Mouse (Mus musculus) liver, postnatal 0 days (tissue): ENCODE data around the gene Acad11.

ENCODE experiments used
- CTCF ChIP-seq: sonication (generic); IDR thresholded peaks from 2 replicates; pipeline ENCODE4 v1.5.1; 2016; ENCODE audit warnings: antibody characterized with exemption, low read depth
- EP300 ChIP-seq: IDR thresholded peaks from 2 replicates; pipeline ENCODE4 v1.6.1; 2016; ENCODE audit warnings: antibody characterized with exemption, low read depth, mild to moderate bottlenecking

GRCm38 (mm10) chr9:104161117-104161516 is 97.9 kb downstream of the Acad11 start:
- TF ChIP-seq CTCF, result no peak
- peak; percentile 59; the same call in 1 of the 2 replicates for TF ChIP-seq EP300
